Mouse (Mus musculus) left cerebral cortex, postnatal 10 days (tissue): ENCODE results near the gene Ehd1. TPM values are rescaled to one million over a fixed set of nuclear protein-coding genes. Genes with fewer than 3 reads are reported as not detected.

Experiments
- DNase-seq, 2 experiments: peaks; one replicate each; pipeline ENCODE4 v3.0.0; 2021 to 2022; ENCODE audit warnings: low spot score in 2 of 2, mixed read lengths in 1 of 2; ENCODE audit errors: extremely low spot score in 1 of 2
- intact Hi-C: fragments of 180-260 bp; cut with DNase I; formaldehyde crosslinking; loops from one replicate; pipeline ENCODE4 v1.15.1; 2025
- total RNA-seq, 2 experiments: library from RNA; stranded (reverse); gene quantifications; 2 replicates each; pipeline ENCODE4 v1.2.3; 2021

Gene Ehd1
- total RNA-seq, 2 experiments from 2014 or later = 45.0 to 49.0 TPM

- intact Hi-C loops = no loop called here
- no peak for DNase-seq
Measured at GRCm38 (mm10) chr19:6247526-6248300, 28.8 kb upstream of the Ehd1 start.

GRCm38 (mm10) chr19:6253021-6253420, 23.5 kb upstream of the Ehd1 start:
- no peak for DNase-seq
- intact Hi-C loops = no loop called here

GRCm38 (mm10) chr19:6260428-6260827, 16.1 kb upstream of the Ehd1 start:
- intact Hi-C loops = no loop called here
- DNase-seq = no peak

GRCm38 (mm10) chr19:6260946-6261345, 15.6 kb upstream of the Ehd1 start:
- DNase-seq = no peak
- intact Hi-C loops = no loop called here

- intact Hi-C loops = no loop called here
Measured at GRCm38 (mm10) chr19:6261379-6261778, 15.1 kb upstream of the Ehd1 start.

GRCm38 (mm10) chr19:6262222-6262621, 14.3 kb upstream of the Ehd1 start:
- intact Hi-C loops = no loop called here
- DNase-seq = peak in 1 of 2 experiments; percentile 71

More at GRCm38 (mm10) chr19:6261379-6261778, 15.1 kb upstream of the Ehd1 start:
- DNase-seq = peak in 1 of 2 experiments; percentile 23

- no peak for DNase-seq
- intact Hi-C loops = no loop called here
Measured at GRCm38 (mm10) chr19:6262839-6263433, 13.6 kb upstream of the Ehd1 start.

- intact Hi-C loops = no loop called here
- DNase-seq = no peak
Measured at GRCm38 (mm10) chr19:6264200-6264599, 12.3 kb upstream of the Ehd1 start.

GRCm38 (mm10) chr19:6264945-6265344, 11.6 kb upstream of the Ehd1 start:
- intact Hi-C loops = loop anchor here (5.0 kb wide), 1 partner anchor 67 kb away; the partner anchor contains the start of gene Men1

GRCm38 (mm10) chr19:6265727-6266182, 10.8 kb upstream of the Ehd1 start:
- no peak for DNase-seq
- intact Hi-C loops = loop anchor here (5.0 kb wide), 1 partner anchor 67 kb away; the partner anchor contains the start of gene Men1

More at GRCm38 (mm10) chr19:6264945-6265344, 11.6 kb upstream of the Ehd1 start:
- no peak for DNase-seq

GRCm38 (mm10) chr19:6267306-6268169, 9.0 kb upstream of the Ehd1 start:
- no peak for DNase-seq
- intact Hi-C loops = loop anchor here (2.0 to 5.0 kb wide), 2 partner anchors 37 to 65 kb away; partner anchors contain the start of gene Men1

GRCm38 (mm10) chr19:6268170-6268528, 8.4 kb upstream of the Ehd1 start:
- peak; percentile 69 to 84 for DNase-seq
- intact Hi-C loops = loop anchor here (2.0 to 5.0 kb wide), 2 partner anchors 37 to 64 kb away; partner anchors contain the start of gene Men1

- intact Hi-C loops = loop anchor here (2.0 to 5.0 kb wide), 2 partner anchors 36 to 64 kb away; partner anchors contain the start of gene Men1
- DNase-seq = no peak
Measured at GRCm38 (mm10) chr19:6268670-6269132, 7.8 kb upstream of the Ehd1 start.

- intact Hi-C loops = loop anchor here (2.0 to 5.0 kb wide), 2 partner anchors 35 to 62 kb away; partner anchors contain the start of gene Men1
- DNase-seq = no peak
Measured at GRCm38 (mm10) chr19:6269798-6270475, 6.6 kb upstream of the Ehd1 start.

- intact Hi-C loops = no loop called here
- no peak for DNase-seq
Measured at GRCm38 (mm10) chr19:6270661-6271060, 5.9 kb upstream of the Ehd1 start.

- intact Hi-C loops = no loop called here
- DNase-seq = no peak
Measured at GRCm38 (mm10) chr19:6271206-6271605, 5.3 kb upstream of the Ehd1 start.

GRCm38 (mm10) chr19:6272053-6272452, 4.5 kb upstream of the Ehd1 start:
- DNase-seq = no peak
- intact Hi-C loops = no loop called here

GRCm38 (mm10) chr19:6272738-6273137, 3.8 kb upstream of the Ehd1 start:
- intact Hi-C loops = no loop called here
- DNase-seq = peak in 1 of 2 experiments; percentile 38
